Mouse (Mus musculus) forebrain, embryonic 15.5 days (tissue): ENCODE measurements at regions not wholly inside any gene's neighbourhood (a gene's known extent, or its start where the extent isn't known, plus 50 kb on each side); places are given as distances from the start of the nearest gene placed in this dataset.

Experiments used
- ATAC-seq: fragments of 200-750 bp; cut with Nextera tagmentation; replicated peaks from 2 replicates; pipeline ENCODE4 v1.8.0; 2017; ENCODE audit warnings: mild to moderate bottlenecking, moderate TSS enrichment, moderate library complexity
- H3K27ac ChIP-seq: fragments of 300-500 bp; sonication (generic); replicated peaks from 2 replicates; pipeline ENCODE4 v1.5.1; 2015; ENCODE audit warnings: mild to moderate bottlenecking, inconsistent platforms
- H3K27me3 ChIP-seq: fragments of 300-500 bp; sonication (generic); 2 replicates; pipeline ENCODE4 v1.6.1; 2015; ENCODE audit warnings: inconsistent platforms
- H3K36me3 ChIP-seq: fragments of 300-500 bp; sonication (generic); 2 replicates; pipeline ENCODE4 v1.6.1; 2015; ENCODE audit warnings: mild to moderate bottlenecking, inconsistent platforms
- H3K4me1 ChIP-seq: fragments of 300-500 bp; sonication (generic); 2 replicates; pipeline ENCODE4 v1.6.1; 2015; ENCODE audit warnings: inconsistent platforms
- H3K4me2 ChIP-seq: fragments of 300-500 bp; sonication (generic); replicated peaks from 2 replicates; pipeline ENCODE4 v1.6.1; 2015; ENCODE audit warnings: mild to moderate bottlenecking, inconsistent platforms
- H3K4me3 ChIP-seq: fragments of 300-500 bp; sonication (generic); 2 replicates; pipeline ENCODE4 v1.5.1; 2015; ENCODE audit warnings: mild to moderate bottlenecking, inconsistent platforms
- H3K9ac ChIP-seq: fragments of 300-500 bp; sonication (generic); replicated peaks from 2 replicates; pipeline ENCODE4 v1.6.1; 2015; ENCODE audit warnings: mild to moderate bottlenecking, inconsistent platforms
- H3K9me3 ChIP-seq: fragments of 300-500 bp; sonication (generic); 2 replicates; pipeline ENCODE4 v1.6.1; 2016; ENCODE audit warnings: inconsistent platforms
- WGBS: fragments of 180-500 bp; shearing (Covaris S2); methylation state at CpG from one replicate; pipeline ENCODE4 v1.1.7; 2015; ENCODE audit warnings: mixed read lengths; 5-methylcytosine and 5-hydroxymethylcytosine counted together

- 0 out of 2 replicates have a peak, but pooled peaks have one; percentile 26 for ATAC-seq
- H3K4me3 ChIP-seq: no peak overlapping the region
- no peak overlapping the region for H3K9ac ChIP-seq
- 49% methylated on average over 3 of the region's 3 CpGs for WGBS
- H3K9me3 ChIP-seq: no peaks in the 10 kb centered on the region
- no peaks in the 10 kb centered on the region for H3K36me3 ChIP-seq
- H3K27me3 ChIP-seq: no peaks in the 10 kb centered on the region
- no peak overlapping the region for H3K4me2 ChIP-seq
- no peak overlapping the region for H3K27ac ChIP-seq
- no peaks in the 10 kb centered on the region for H3K4me1 ChIP-seq
These were observed 562.8 kb upstream of the Tle4 start for GRCm38 (mm10) chr19:15160641-15161040.

GRCm38 (mm10) chr19:15158653-15159052, 560.8 kb upstream of the Tle4 start:
- no peaks in the 10 kb centered on the region for H3K4me1 ChIP-seq
- WGBS: 89% methylated on average over 3 of the region's 3 CpGs
- H3K27ac ChIP-seq: no peak overlapping the region
- H3K9me3 ChIP-seq: no peaks in the 10 kb centered on the region
- peak; percentile 60 for ATAC-seq
- H3K9ac ChIP-seq: no peak overlapping the region
- H3K4me2 ChIP-seq: no peak overlapping the region
- H3K36me3 ChIP-seq: no peaks in the 10 kb centered on the region
- no peaks in the 10 kb centered on the region for H3K27me3 ChIP-seq
- H3K4me3 ChIP-seq: no peak overlapping the region

- Histone ChIP-seq H3K27me3 (no peaks in the 10 kb centered on the region), H3K36me3 (no peaks in the 10 kb centered on the region), H3K4me2 (no peak overlapping the region), H3K4me1 (no peaks in the 10 kb centered on the region), H3K9ac (no peak overlapping the region), H3K27ac (no peak overlapping the region), H3K9me3 (no peaks in the 10 kb centered on the region), H3K4me3 (no peak overlapping the region)
- ATAC-seq: no peak
- WGBS: 86% methylated on average over 14 of the region's 14 CpGs
These were observed 560.3 kb upstream of the Tle4 start for GRCm38 (mm10) chr19:15158177-15158576.

- Histone ChIP-seq H3K27ac (no peak overlapping the region), H3K9me3 (no peaks in the 10 kb centered on the region), H3K9ac (no peak overlapping the region), H3K27me3 (no peaks in the 10 kb centered on the region), H3K4me1 (no peaks in the 10 kb centered on the region), H3K4me2 (no peak overlapping the region), H3K4me3 (no peak overlapping the region), H3K36me3 (no peaks in the 10 kb centered on the region)
- WGBS: 76% methylated on average over 2 of the region's 2 CpGs
- ATAC-seq: no peak
These were observed 556.8 kb upstream of the Tle4 start for GRCm38 (mm10) chr19:15154693-15155092.

- Histone ChIP-seq H3K9me3 (no peaks in the 10 kb centered on the region), H3K9ac (no peak overlapping the region), H3K4me3 (no peak overlapping the region), H3K4me1 (no peaks in the 10 kb centered on the region), H3K27me3 (no peaks in the 10 kb centered on the region), H3K27ac (no peak overlapping the region), H3K36me3 (no peaks in the 10 kb centered on the region), H3K4me2 (no peak overlapping the region)
- ATAC-seq: no peak
- WGBS: 84% methylated on average over 3 of the region's 3 CpGs
These were observed 548.5 kb upstream of the Tle4 start for GRCm38 (mm10) chr19:15146325-15146724.

- 44% methylated on average over 4 of the region's 4 CpGs for WGBS
- no peak for ATAC-seq
These were observed 529.3 kb upstream of the Tle4 start for GRCm38 (mm10) chr19:15127122-15127521.

GRCm38 (mm10) chr19:15108441-15109026, 510.7 kb upstream of the Tle4 start:
- no peak overlapping the region for H3K9ac ChIP-seq
- ATAC-seq: no peak
- no peak overlapping the region for H3K4me2 ChIP-seq
- 5% methylated on average over 4 of the region's 4 CpGs for WGBS
- no peak overlapping the region for H3K4me3 ChIP-seq
- no peaks in the 10 kb centered on the region for H3K9me3 ChIP-seq
- no peaks in the 10 kb centered on the region for H3K36me3 ChIP-seq
- H3K27ac ChIP-seq: no peak overlapping the region
- no peaks in the 10 kb centered on the region for H3K27me3 ChIP-seq
- peaks cover 6% of the 10 kb centered on the region; the same call in 1 of the 2 replicates for H3K4me1 ChIP-seq

More at GRCm38 (mm10) chr19:15127122-15127521, 529.3 kb upstream of the Tle4 start:
- H3K4me2 ChIP-seq: no peak overlapping the region
- no peaks in the 10 kb centered on the region for H3K36me3 ChIP-seq
- no peaks in the 10 kb centered on the region for H3K9me3 ChIP-seq
- H3K27me3 ChIP-seq: no peaks in the 10 kb centered on the region
- H3K27ac ChIP-seq: no peak overlapping the region
- H3K9ac ChIP-seq: no peak overlapping the region
- no peak overlapping the region for H3K4me3 ChIP-seq
- H3K4me1 ChIP-seq: no peaks in the 10 kb centered on the region

- H3K9ac ChIP-seq: no peak overlapping the region
- H3K4me3 ChIP-seq: no peak overlapping the region
- no peak overlapping the region for H3K27ac ChIP-seq
- WGBS: 79% methylated on average over 1 of the region's 1 CpGs
- no peaks in the 10 kb centered on the region for H3K9me3 ChIP-seq
- no peak overlapping the region for H3K4me2 ChIP-seq
- H3K4me1 ChIP-seq: no peaks in the 10 kb centered on the region
- no peaks in the 10 kb centered on the region for H3K27me3 ChIP-seq
- no peaks in the 10 kb centered on the region for H3K36me3 ChIP-seq
- no peak for ATAC-seq
These were observed 497.2 kb upstream of the Tle4 start for GRCm38 (mm10) chr19:15095054-15095453.

GRCm38 (mm10) chr19:15093534-15093933, 495.7 kb upstream of the Tle4 start:
- Histone ChIP-seq H3K9me3 (no peaks in the 10 kb centered on the region), H3K9ac (no peak overlapping the region), H3K36me3 (no peaks in the 10 kb centered on the region), H3K4me1 (no peaks in the 10 kb centered on the region), H3K27ac (no peak overlapping the region), H3K4me3 (no peak overlapping the region), H3K4me2 (no peak overlapping the region), H3K27me3 (no peaks in the 10 kb centered on the region)
- no peak for ATAC-seq
- WGBS: 77% methylated on average over 3 of the region's 3 CpGs

- WGBS: 51% methylated on average over 4 of the region's 4 CpGs
- Histone ChIP-seq H3K27ac (no peak overlapping the region), H3K4me3 (no peak overlapping the region), H3K9me3 (no peaks in the 10 kb centered on the region), H3K4me2 (no peak overlapping the region), H3K27me3 (no peaks in the 10 kb centered on the region), H3K4me1 (no peaks in the 10 kb centered on the region), H3K36me3 (no peaks in the 10 kb centered on the region), H3K9ac (no peak overlapping the region)
- ATAC-seq: peak; percentile 46; the same call in 1 of the 2 replicates
These were observed 482.8 kb upstream of the Tle4 start for GRCm38 (mm10) chr19:15080638-15081037.

GRCm38 (mm10) chr19:15057801-15058200, 459.9 kb upstream of the Tle4 start:
- no peak for ATAC-seq
- H3K4me2 ChIP-seq: no peak overlapping the region
- WGBS: 86% methylated on average over 3 of the region's 3 CpGs

GRCm38 (mm10) chr19:15053582-15054141, 455.8 kb upstream of the Tle4 start:
- H3K27ac ChIP-seq: no peak overlapping the region
- 11% methylated on average over 3 of the region's 3 CpGs for WGBS
- H3K9ac ChIP-seq: no peak overlapping the region
- H3K36me3 ChIP-seq: no peaks in the 10 kb centered on the region
- peak overlapping the region; percentile 7; the same call in 1 of the 2 replicates for H3K4me2 ChIP-seq
- H3K4me1 ChIP-seq: peaks cover 20% of the 10 kb centered on the region
- peak; percentile 49 for ATAC-seq
- no peak overlapping the region for H3K4me3 ChIP-seq
- H3K27me3 ChIP-seq: no peaks in the 10 kb centered on the region
- no peaks in the 10 kb centered on the region for H3K9me3 ChIP-seq

More at GRCm38 (mm10) chr19:15057801-15058200, 459.9 kb upstream of the Tle4 start:
- H3K4me1 ChIP-seq: peaks cover 18% of the 10 kb centered on the region
- no peak overlapping the region for H3K27ac ChIP-seq
- H3K9ac ChIP-seq: no peak overlapping the region
- H3K27me3 ChIP-seq: no peaks in the 10 kb centered on the region
- no peak overlapping the region for H3K4me3 ChIP-seq
- H3K36me3 ChIP-seq: no peaks in the 10 kb centered on the region
- H3K9me3 ChIP-seq: peaks cover 4% of the 10 kb centered on the region; the same call in 1 of the 2 replicates
